Mouse (Mus musculus) CH12.LX (cell line): ENCODE data around the gene Gm20481. TPM values are rescaled to one million over a fixed set of nuclear protein-coding genes. Genes with fewer than 3 reads are reported as not detected.

Experiments
- DNase-seq: peaks from one replicate; pipeline ENCODE4 v3.0.0-alpha.2; 2013; ENCODE audit errors: extremely low read depth
- H3K27ac ChIP-seq: 2 replicates; pipeline ENCODE4 v1.5.1; 2012; ENCODE audit warnings: low read depth, mild to moderate bottlenecking, control low read depth, moderate library complexity; ENCODE audit not compliant: insufficient read depth
- H3K27me3 ChIP-seq: replicated peaks from 2 replicates; pipeline ENCODE3; 2012; ENCODE audit warnings: inconsistent platforms
- H3K36me3 ChIP-seq, 2 experiments: replicated peaks in 1 of 2; 2 replicates each; pipeline versions ENCODE3 to v1.6.1; 2012; ENCODE audit warnings: inconsistent platforms in 1 of 2, low read length in 1 of 2, mild to moderate bottlenecking in 1 of 2, mixed read lengths in 1 of 2, moderate library complexity in 1 of 2; ENCODE audit not compliant: control insufficient read depth in 1 of 2, insufficient read depth in 1 of 2
- H3K4me1 ChIP-seq, 2 experiments: 2 replicates each; pipeline ENCODE4 v1.6.1; 2012; ENCODE audit warnings: inconsistent platforms in 1 of 2, moderate library complexity in 1 of 2; ENCODE audit not compliant: insufficient read depth in 2 of 2, control insufficient read depth in 1 of 2
- H3K4me2 ChIP-seq: 2 replicates; pipeline ENCODE4 v1.6.1; 2012; ENCODE audit warnings: low read depth, mild to moderate bottlenecking, control low read depth; ENCODE audit not compliant: poor library complexity, insufficient read depth, severe bottlenecking
- H3K4me3 ChIP-seq, 3 experiments: fragments of 150-350 bp in 1 of 3; sonication (generic) in 1 of 3; replicated peaks in 1 of 3; 2 replicates each; pipeline versions ENCODE3 to v1.5.1; 2011 to 2012; ENCODE audit warnings: low read depth in 2 of 3, low read length in 2 of 3, mild to moderate bottlenecking in 2 of 3, moderate library complexity in 2 of 3, control low read depth in 1 of 3, improper control_type of control experiment in 1 of 3, inconsistent platforms in 1 of 3, mixed read lengths in 1 of 3; ENCODE audit not compliant: poor library complexity in 1 of 3
- H3K79me2 ChIP-seq: replicated peaks from 2 replicates; pipeline ENCODE4 v1.6.1; 2012; ENCODE audit warnings: mild to moderate bottlenecking, moderate library complexity; ENCODE audit not compliant: control insufficient read depth, poor library complexity, insufficient read depth, severe bottlenecking; ENCODE audit errors: extremely low read depth
- H3K9ac ChIP-seq: 2 replicates; pipeline ENCODE4 v1.6.1; 2012; ENCODE audit warnings: low read depth, mild to moderate bottlenecking, control low read depth, moderate library complexity; ENCODE audit not compliant: insufficient read depth
- H3K9me3 ChIP-seq: replicated peaks from 2 replicates; pipeline ENCODE3; 2012; ENCODE audit warnings: low read length, inconsistent platforms, mixed read lengths
- BHLHE40 ChIP-seq: IDR thresholded peaks from 2 replicates; pipeline ENCODE4 v1.6.1; 2011; ENCODE audit warnings: mild to moderate bottlenecking, low read depth, low read length, improper control_type of control experiment
- CHD1 ChIP-seq: IDR thresholded peaks from 2 replicates; pipeline ENCODE4 v1.6.1; 2012; ENCODE audit warnings: low read depth, low read length, improper control_type of control experiment, inconsistent platforms
- CHD2 ChIP-seq: IDR thresholded peaks from 2 replicates; pipeline ENCODE4 v1.6.1; 2011; ENCODE audit warnings: low read length, improper control_type of control experiment
- CTCF ChIP-seq, 2 experiments: IDR thresholded peaks in 1 of 2; conservative IDR thresholded peaks in 1 of 2; 2 replicates each; pipeline ENCODE4 v1.5.1; 2011 to 2012; ENCODE audit warnings: low read depth in 2 of 2, low read length in 2 of 2, improper control_type of control experiment in 1 of 2, inconsistent platforms in 1 of 2, mild to moderate bottlenecking in 1 of 2, moderate library complexity in 1 of 2
- E2F4 ChIP-seq: IDR thresholded peaks from 2 replicates; pipeline ENCODE4 v1.6.1; 2011; ENCODE audit warnings: low read depth, low read length, improper control_type of control experiment; ENCODE audit not compliant: insufficient replicate concordance
- ELF1 ChIP-seq: IDR thresholded peaks from 2 replicates; pipeline ENCODE4 v1.6.1; 2014; ENCODE audit warnings: low read depth, mild to moderate bottlenecking, inconsistent platforms, low read length, improper control_type of control experiment
- EP300 ChIP-seq: IDR thresholded peaks from 2 replicates; pipeline ENCODE4 v1.6.1; 2011; ENCODE audit warnings: low read length, improper control_type of control experiment
- ETS1 ChIP-seq: conservative IDR thresholded peaks from 2 replicates; pipeline ENCODE4 v1.6.1; 2012; ENCODE audit warnings: low read depth, mild to moderate bottlenecking, inconsistent platforms, low read length, improper control_type of control experiment, moderate library complexity
- GABPA ChIP-seq: IDR thresholded peaks from 2 replicates; pipeline ENCODE4 v1.6.1; 2012; ENCODE audit warnings: low read depth, low read length, improper control_type of control experiment, inconsistent platforms; ENCODE audit not compliant: insufficient replicate concordance
- HCFC1 ChIP-seq: IDR thresholded peaks from 2 replicates; pipeline ENCODE4 v1.6.1; 2012; ENCODE audit warnings: low read depth, mild to moderate bottlenecking, inconsistent platforms, low read length, improper control_type of control experiment
- IRF4 ChIP-seq: IDR thresholded peaks from 2 replicates; pipeline ENCODE4 v1.6.1; 2014; ENCODE audit warnings: low read depth, mild to moderate bottlenecking, inconsistent platforms, low read length, improper control_type of control experiment
- JUND ChIP-seq: conservative IDR thresholded peaks from 2 replicates; pipeline ENCODE4 v1.6.1; 2011; ENCODE audit warnings: low read depth, low read length, improper control_type of control experiment
- KAT2A ChIP-seq: IDR thresholded peaks from 2 replicates; pipeline ENCODE4 v1.6.1; 2012; ENCODE audit warnings: low read length, improper control_type of control experiment, inconsistent platforms; ENCODE audit not compliant: insufficient replicate concordance
- MAFK ChIP-seq: IDR thresholded peaks from 2 replicates; pipeline ENCODE4 v1.6.1; 2011; ENCODE audit warnings: low read length, improper control_type of control experiment; ENCODE audit not compliant: insufficient replicate concordance
- MAX ChIP-seq: IDR thresholded peaks from 2 replicates; pipeline ENCODE4 v1.6.1; 2011; ENCODE audit warnings: low read length, improper control_type of control experiment
- MEF2A ChIP-seq: IDR thresholded peaks from 2 replicates; pipeline ENCODE4 v1.6.1; 2014; ENCODE audit warnings: low read depth, mild to moderate bottlenecking, inconsistent platforms, low read length, improper control_type of control experiment, borderline replicate concordance
- MYC ChIP-seq: IDR thresholded peaks from 2 replicates; pipeline ENCODE4 v1.6.1; 2011; ENCODE audit warnings: low read depth, mild to moderate bottlenecking, improper control_type of control experiment, low read length
- NELFE ChIP-seq: IDR thresholded peaks from 2 replicates; pipeline ENCODE4 v1.6.1; 2011; ENCODE audit warnings: low read depth, low read length, improper control_type of control experiment
- NRF1 ChIP-seq: IDR thresholded peaks from 2 replicates; pipeline ENCODE4 v1.6.1; 2014; ENCODE audit warnings: low read depth, mild to moderate bottlenecking, inconsistent platforms, low read length, improper control_type of control experiment, moderate library complexity
- PAX5 ChIP-seq: IDR thresholded peaks from 2 replicates; pipeline ENCODE4 v1.6.1; 2012; ENCODE audit warnings: low read length, inconsistent platforms, mixed read lengths
- POLR2A ChIP-seq: IDR thresholded peaks from 2 replicates; pipeline ENCODE4 v1.6.1; 2011; ENCODE audit warnings: low read depth, mild to moderate bottlenecking, improper control_type of control experiment, low read length
- POLR2AphosphoS2 ChIP-seq: IDR thresholded peaks from 2 replicates; pipeline ENCODE4 v1.6.1; 2011; ENCODE audit warnings: low read depth, low read length, improper control_type of control experiment
- RAD21 ChIP-seq: IDR thresholded peaks from 2 replicates; pipeline ENCODE4 v1.6.1; 2011; ENCODE audit warnings: low read depth, mild to moderate bottlenecking, low read length, improper control_type of control experiment, moderate library complexity
- RCOR1 ChIP-seq: conservative IDR thresholded peaks from 2 replicates; pipeline ENCODE4 v1.6.1; 2012; ENCODE audit warnings: low read depth, mild to moderate bottlenecking, inconsistent platforms, low read length, improper control_type of control experiment
- SIN3A ChIP-seq: IDR thresholded peaks from 2 replicates; pipeline ENCODE4 v1.6.1; 2012; ENCODE audit warnings: low read length, improper control_type of control experiment, inconsistent platforms
- SMC3 ChIP-seq: IDR thresholded peaks from 2 replicates; pipeline ENCODE4 v1.6.1; 2011; ENCODE audit warnings: low read depth, low read length, improper control_type of control experiment
- TBP ChIP-seq: conservative IDR thresholded peaks from 2 replicates; pipeline ENCODE4 v1.6.1; 2011; ENCODE audit warnings: low read depth, low read length, improper control_type of control experiment
- TCF12 ChIP-seq: IDR thresholded peaks from 2 replicates; pipeline ENCODE4 v1.6.1; 2014; ENCODE audit warnings: low read depth, mild to moderate bottlenecking, inconsistent platforms, low read length, improper control_type of control experiment
- UBTF ChIP-seq: IDR thresholded peaks from 2 replicates; pipeline ENCODE4 v1.6.1; 2012; ENCODE audit warnings: low read depth, mild to moderate bottlenecking, inconsistent platforms, low read length, improper control_type of control experiment, moderate library complexity
- USF2 ChIP-seq: conservative IDR thresholded peaks from 2 replicates; pipeline ENCODE4 v1.6.1; 2011; ENCODE audit warnings: low read depth, low read length, improper control_type of control experiment
- ZC3H11A ChIP-seq: IDR thresholded peaks from 2 replicates; pipeline ENCODE4 v1.6.1; 2012; ENCODE audit warnings: low read depth, mild to moderate bottlenecking, inconsistent platforms, low read length, improper control_type of control experiment
- ZKSCAN1 ChIP-seq: IDR thresholded peaks from 2 replicates; pipeline ENCODE4 v1.6.1; 2012; ENCODE audit warnings: low read depth, inconsistent platforms, low read length, improper control_type of control experiment, borderline replicate concordance
- ZMIZ1 ChIP-seq: IDR thresholded peaks from 2 replicates; pipeline ENCODE4 v1.6.1; 2012; ENCODE audit warnings: low read depth, mild to moderate bottlenecking, inconsistent platforms, low read length, improper control_type of control experiment
- ZNF384 ChIP-seq: IDR thresholded peaks from 2 replicates; pipeline ENCODE4 v1.6.1; 2012; ENCODE audit warnings: low read depth, low read length, improper control_type of control experiment, inconsistent platforms
- dilution Hi-C: fragments of 300-500 bp; cut with MboI; formaldehyde crosslinking; loops from 2 replicates; pipeline ENCODE4 v1.14.3; 2020; ENCODE audit warnings: low sequenced_read_pairs; ENCODE audit not compliant: extremely low pct_unique_long_range_greater_than_20kb, extremely low pct_ligation_motif_present
- in situ Hi-C: fragments of 300-500 bp; cut with MboI; formaldehyde crosslinking; loops from 3 replicates; pipeline ENCODE4 v1.14.3; 2019; ENCODE audit warnings: low sequenced_read_pairs, low pct_ligation_motif_present, low pct_unique_long_range_greater_than_20kb, mixed read lengths
- polyA plus RNA-seq: library from polyadenylated mRNA; unstranded; fragments of >175 nt; gene quantifications from 2 replicates; pipeline ENCODE4 v1.2.1, GENCODE M21; 2012; ENCODE audit warnings: low read depth; ENCODE audit not compliant: insufficient read length
- total RNA-seq, 2 experiments: library from RNA; depleted of rRNA; stranded (reverse); fragments of 300-350 nt in 1 of 2; fragments of >200 nt in 1 of 2; gene quantifications; 2 replicates each; pipeline ENCODE4 v1.2.3; 2012 to 2014

Gm20481 gene
- total and polyA plus RNA-seq, 3 experiments = not detected

GRCm38 (mm10) chr17:34950514-34951455, 18.9 kb upstream of the Gm20481 start:
- dilution Hi-C loops = no loop called here

GRCm38 (mm10) chr17:34951636-34952377, 17.9 kb upstream of the Gm20481 start:
- H3K27ac ChIP-seq = peak overlapping the region; percentile 60; the same call in 1 of the 2 replicates
- H3K4me3 ChIP-seq = peak overlapping the region; percentile 87 to 98 (median 96)
- H3K4me2 ChIP-seq = peak overlapping the region; percentile 87
- dilution Hi-C loops (no loop called here), in situ Hi-C loops (no loop called here)
- H3K36me3 ChIP-seq = peaks cover 15 to 29% of the 10 kb centered on the region in 2 experiments
- peaks cover 10 to 19% of the 10 kb centered on the region in 2 experiments; a peak in 3 of 4 replicates for H3K4me1 ChIP-seq
- peak overlapping the region; percentile 92 for H3K9ac ChIP-seq
- no peaks in the 10 kb centered on the region for H3K27me3 ChIP-seq
- DNase-seq = no peak
- H3K79me2 ChIP-seq = peaks cover 19% of the 10 kb centered on the region
- H3K9me3 ChIP-seq = no peaks in the 10 kb centered on the region
- TF ChIP-seq RCOR1 (0 out of 2 replicates have a peak, but pooled peaks have one; percentile 9), BHLHE40 (no peak), TBP (no peak), IRF4 (no peak), ZKSCAN1 (no peak), POLR2AphosphoS2 (peak; percentile 71), MAX (no peak), SIN3A (peak; percentile 56), MAFK (no peak), JUND (no peak), SMC3 (no peak), PAX5 (no peak), UBTF (no peak), MYC (no peak), NELFE (no peak), USF2 (no peak)

More at GRCm38 (mm10) chr17:34950514-34951455, 18.9 kb upstream of the Gm20481 start:
- no peaks in the 10 kb centered on the region for H3K27me3 ChIP-seq
- peak; percentile 37 for DNase-seq
- H3K9me3 ChIP-seq = no peaks in the 10 kb centered on the region
- in situ Hi-C loops = no loop called here
- peak overlapping the region; percentile 92 for H3K9ac ChIP-seq
- TF ChIP-seq E2F4 = no peak
- no peak for TF ChIP-seq TCF12
- no peak for TF ChIP-seq ZC3H11A
- TF ChIP-seq MEF2A = no peak
- no peak for TF ChIP-seq GABPA
- no peak for TF ChIP-seq MAX
- TF ChIP-seq POLR2A = no peak; the same call in 1 of the 2 replicates
- no peak for TF ChIP-seq ELF1
- TF ChIP-seq TBP = no peak
- no peak for TF ChIP-seq UBTF
- TF ChIP-seq BHLHE40 = no peak
- TF ChIP-seq USF2 = no peak
- TF ChIP-seq ETS1 = no peak
- TF ChIP-seq SMC3 = no peak
- no peak for TF ChIP-seq ZKSCAN1
- no peak; the same call in 1 of the 2 replicates for TF ChIP-seq CHD1
- no peak for TF ChIP-seq RCOR1
- TF ChIP-seq MYC = peak; percentile 81
- TF ChIP-seq IRF4 = no peak
- TF ChIP-seq CTCF (conservative IDR thresholded peaks at IDR 0.05 in 1 of 2, IDR thresholded peaks at IDR 0.05 in 1 of 2; ENCODE audit: low read depth in 2 of 2, low read length in 2 of 2) = peak; percentile 26 to 43; a peak in 2 of 4 replicates
- no peak for TF ChIP-seq HCFC1
- TF ChIP-seq SIN3A = peak; percentile 49; the same call in 1 of the 2 replicates
- 0 out of 2 replicates have a peak, but pooled peaks have one; percentile 21 for TF ChIP-seq CHD2
- no peak for TF ChIP-seq NELFE
- TF ChIP-seq POLR2AphosphoS2 = no peak
- TF ChIP-seq ZNF384 = peak; percentile 78
- no peak for TF ChIP-seq RAD21
- TF ChIP-seq ZMIZ1 = peak; percentile 25; the same call in 1 of the 2 replicates
- TF ChIP-seq KAT2A = no peak
- no peak for TF ChIP-seq EP300
- no peak for TF ChIP-seq NRF1
- TF ChIP-seq JUND = no peak
- H3K79me2 ChIP-seq = peaks cover 19% of the 10 kb centered on the region
- peaks cover 15 to 29% of the 10 kb centered on the region in 2 experiments for H3K36me3 ChIP-seq
- H3K4me2 ChIP-seq = peak overlapping the region; percentile 87
- peak overlapping the region; percentile 51; the same call in 1 of the 2 replicates for H3K27ac ChIP-seq
- H3K4me3 ChIP-seq = peak overlapping the region; percentile 87 to 98 (median 96)
- peaks cover 10 to 19% of the 10 kb centered on the region in 2 experiments; a peak in 3 of 4 replicates for H3K4me1 ChIP-seq
